10 mouse cellular contexts compared by ENCODE assay signal in the genomic region with DNA sequence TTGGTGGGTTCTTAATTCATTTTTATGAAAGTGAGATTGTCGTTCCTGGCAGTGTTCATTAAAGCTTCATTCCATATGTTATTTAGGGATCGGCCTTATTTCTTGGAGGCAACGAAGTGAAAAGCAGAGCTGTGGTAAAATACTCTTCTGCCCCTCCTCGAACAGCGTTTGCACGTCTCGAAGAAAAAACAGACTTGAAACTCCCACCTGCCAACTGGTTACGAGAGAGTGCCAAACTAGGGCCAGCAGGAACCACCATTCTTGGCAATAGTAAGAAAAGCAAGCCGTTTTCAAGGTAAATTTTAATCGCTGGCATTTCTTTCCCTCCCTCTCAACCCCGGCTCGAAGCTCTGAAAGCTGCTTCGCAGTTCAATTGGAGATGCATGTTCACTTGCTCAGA. TPM values are rescaled to one million over a fixed set of nuclear protein-coding genes. Genes with fewer than 3 reads are reported as not detected.
DNase-seq lines count a peak whose midpoint lies in the region; ATAC-seq lines count a peak whose summit lies in the region.
"Had no signal": no experiment of that assay in that cellular context is flagged by ENCODE, and none has a peak within 500 bp of the region (broad histone marks: within the 10 kb centered on the region; RNA-seq: fewer than 3 reads in every experiment).

No protein-coding gene starts in this region.

- intact Hi-C loops in heart, postnatal 36 days (cut with DNase I) = loop anchor here (5.0 to 10.0 kb wide), 5 partner anchors 452 to 984 kb away; a partner anchor contains a TSS

- H3K36me3 ChIP-seq in heart, embryonic 11.5 days (ENCODE audit: control insufficient read depth, insufficient read depth, low read length) = peaks cover 20% of the 10 kb centered on the region
- H3K36me3 ChIP-seq in hindbrain, embryonic 14.5 days (replicated peaks; ENCODE audit: control insufficient read depth, insufficient read depth) = peaks cover 42% of the 10 kb centered on the region
- peaks cover 41% of the 10 kb centered on the region for H3K36me3 ChIP-seq in liver, embryonic 13.5 days

- DNase-seq in heart, postnatal 36 days = no peak
- DNase-seq in brain, adult 2 months (ENCODE audit: low read depth, low spot score) = peak; percentile 86
- no peak for DNase-seq in hindbrain, embryonic 14.5 days (ENCODE audit: low spot score)
- DNase-seq in liver, embryonic 13.5 days = no peak
- no peak for DNase-seq in T-cell, adult 2 months (ENCODE audit: low spot score)
- DNase-seq in embryo, embryonic 10.5 days (ENCODE audit: low spot score) = no peak
- DNase-seq in lung, adult 18-20 months = no peak

- 88% methylated on average over 13 of the region's 13 CpGs for WGBS in heart, embryonic 11.5 days (ENCODE audit: insufficient replicate concordance)
- WGBS in hindbrain, embryonic 14.5 days = 91% methylated on average over 13 of the region's 13 CpGs
- WGBS in liver, embryonic 13.5 days (ENCODE audit: insufficient replicate concordance) = 85% methylated on average over 13 of the region's 13 CpGs

- no peak for ATAC-seq in heart, embryonic 11.5 days (replicated peaks; ENCODE audit: insufficient number of reproducible peaks, low FRiP score, low TSS enrichment)
- no peak for ATAC-seq in hindbrain, embryonic 14.5 days (ENCODE audit: low FRiP score)
- no peak for ATAC-seq in liver, embryonic 13.5 days (ENCODE audit: low read depth)

- H3K4me1 ChIP-seq in heart, embryonic 11.5 days (ENCODE audit: control insufficient read depth, insufficient read depth, low read length) = peaks cover 5% of the 10 kb centered on the region; the same call in 1 of the 2 replicates
- H3K4me1 ChIP-seq in hindbrain, embryonic 14.5 days (replicated peaks; ENCODE audit: control insufficient read depth, insufficient read depth, low read length) = peaks cover 8% of the 10 kb centered on the region; the same call in 1 of the 2 replicates
- H3K4me1 ChIP-seq in liver, embryonic 13.5 days (replicated peaks) = peaks cover 17% of the 10 kb centered on the region

- H3K4me3 ChIP-seq in heart, embryonic 11.5 days (ENCODE audit: low read depth, low read length) = peak overlapping the region; percentile 96
- H3K4me3 ChIP-seq in hindbrain, embryonic 14.5 days (replicated peaks; ENCODE audit: low read length) = peak overlapping the region; percentile 92; the same call in 1 of the 2 replicates
- peak overlapping the region; percentile 97 for H3K4me3 ChIP-seq in liver, embryonic 13.5 days (replicated peaks)

- no peaks in the 10 kb centered on the region for H3K9me3 ChIP-seq in heart, embryonic 11.5 days (replicated peaks; ENCODE audit: control insufficient read depth, low read length)
- H3K9me3 ChIP-seq in hindbrain, embryonic 14.5 days (ENCODE audit: control insufficient read depth, low read length) = no peaks in the 10 kb centered on the region
- no peaks in the 10 kb centered on the region for H3K9me3 ChIP-seq in liver, embryonic 13.5 days (replicated peaks)

- 0 out of 2 replicates have a peak overlapping the region, but pooled peaks have one; percentile 97 for H3K9ac ChIP-seq in heart, embryonic 11.5 days (ENCODE audit: low read depth, low read length)
- H3K9ac ChIP-seq in hindbrain, embryonic 14.5 days = 0 out of 2 replicates have a peak overlapping the region, but pooled peaks have one; percentile 92
- peak overlapping the region; percentile 96 for H3K9ac ChIP-seq in liver, embryonic 13.5 days

- H3K4me2 ChIP-seq in heart, embryonic 11.5 days = peak overlapping the region; percentile 92
- peak overlapping the region; percentile 94 for H3K4me2 ChIP-seq in hindbrain, embryonic 14.5 days (replicated peaks)
- peak overlapping the region; percentile 98 for H3K4me2 ChIP-seq in liver, embryonic 13.5 days

- H3K27ac ChIP-seq in heart, embryonic 11.5 days (ENCODE audit: low read depth, low read length) = no peak overlapping the region
- no peak overlapping the region for H3K27ac ChIP-seq in hindbrain, embryonic 14.5 days
- H3K27ac ChIP-seq in liver, embryonic 13.5 days = no peak overlapping the region

- H3K27me3 ChIP-seq in heart, embryonic 11.5 days (ENCODE audit: control insufficient read depth, insufficient read depth, low read length) = no peaks in the 10 kb centered on the region
- H3K27me3 ChIP-seq in hindbrain, embryonic 14.5 days (ENCODE audit: control insufficient read depth, insufficient read depth, low read length) = no peaks in the 10 kb centered on the region
- no peaks in the 10 kb centered on the region for H3K27me3 ChIP-seq in liver, embryonic 13.5 days

RNA-seq across cellular contexts. Expression of a gene that starts 1.5 kb away (rescaled TPM):
- 15.2 and 20.1 TPM in 2 replicates for polyA plus RNA-seq in heart, embryonic 11.5 days (2014; fragmentation: Nextera tagmentation; extraction: Ambion mirVana)
- total RNA-seq in heart, postnatal 36 days (2021) = 10 to 100 TPM; 10.4 to 11.2 TPM
- polyA plus RNA-seq in hindbrain, embryonic 14.5 days (2014; fragmentation: Nextera tagmentation; extraction: Ambion mirVana) = 21.3 and 24.3 TPM in 2 replicates
- 10.7 and 13.8 TPM in 2 replicates for polyA plus RNA-seq in liver, embryonic 13.5 days (2015; fragmentation: Nextera tagmentation; extraction: Ambion mirVana)

RNA-seq across cellular contexts. Expression of a gene that starts 36.9 kb away (rescaled TPM):
- polyA plus RNA-seq in heart, embryonic 11.5 days (2014; fragmentation: Nextera tagmentation; extraction: Ambion mirVana) = not detected in 2 replicates
- not detected for total RNA-seq in heart, postnatal 36 days (2021)
- polyA plus RNA-seq in hindbrain, embryonic 14.5 days (2014; fragmentation: Nextera tagmentation; extraction: Ambion mirVana) = not detected in 2 replicates
- polyA plus RNA-seq in liver, embryonic 13.5 days (2015; fragmentation: Nextera tagmentation; extraction: Ambion mirVana) = not detected in 2 replicates
- total RNA-seq: ES-E14; layer of hippocampus, postnatal 25 days had no signal

RNA-seq across cellular contexts. Expression of a gene that starts 41.0 kb away (rescaled TPM):
- polyA plus RNA-seq in heart, embryonic 11.5 days (2014; fragmentation: Nextera tagmentation; extraction: Ambion mirVana) = 0.11 and 0.23 TPM in 2 replicates
- total RNA-seq in heart, postnatal 36 days (2021) = not detected
- polyA plus RNA-seq in hindbrain, embryonic 14.5 days (2014; fragmentation: Nextera tagmentation; extraction: Ambion mirVana) = 0.12 and 0.13 TPM in 2 replicates
- polyA plus RNA-seq in liver, embryonic 13.5 days (2015; fragmentation: Nextera tagmentation; extraction: Ambion mirVana) = 0.09 TPM in 1 of 2 replicates, not detected in the other
